Mouse (Mus musculus) lung, embryonic 14.5 days (tissue): ENCODE data around the gene Gm28042. TPM values are rescaled to one million over a fixed set of nuclear protein-coding genes. Genes with fewer than 3 reads are reported as not detected.

ENCODE experiments used
- ATAC-seq: fragments of 200-750 bp; cut with Nextera tagmentation; 2 replicates; pipeline ENCODE4 v1.8.0; 2017; ENCODE audit warnings: mild to moderate bottlenecking, moderate TSS enrichment, moderate library complexity; ENCODE audit not compliant: insufficient read depth
- DNase-seq: peaks from one replicate; pipeline ENCODE4 v3.0.0-alpha.2; 2015
- H3K27ac ChIP-seq: fragments of 300-500 bp; sonication (generic); 2 replicates; pipeline ENCODE4 v1.5.1; 2014; ENCODE audit warnings: low read depth, mild to moderate bottlenecking, moderate library complexity
- H3K27me3 ChIP-seq: fragments of 300-500 bp; sonication (generic); 2 replicates; pipeline ENCODE4 v1.6.1; 2014; ENCODE audit warnings: low read length, control low read depth; ENCODE audit not compliant: insufficient read depth
- H3K36me3 ChIP-seq: fragments of 300-500 bp; sonication (generic); 2 replicates; pipeline ENCODE4 v1.6.1; 2014; ENCODE audit warnings: control low read depth; ENCODE audit not compliant: insufficient read depth
- H3K4me1 ChIP-seq: fragments of 300-500 bp; sonication (generic); 2 replicates; pipeline ENCODE4 v1.6.1; 2014; ENCODE audit warnings: antibody characterized with exemption, control low read depth; ENCODE audit not compliant: insufficient read depth
- H3K4me2 ChIP-seq: fragments of 300-500 bp; sonication (generic); 2 replicates; pipeline ENCODE4 v1.6.1; 2014; ENCODE audit warnings: mild to moderate bottlenecking
- H3K4me3 ChIP-seq: fragments of 300-500 bp; sonication (generic); 2 replicates; pipeline ENCODE4 v1.5.1; 2014; ENCODE audit warnings: low read depth, low read length
- H3K9ac ChIP-seq: fragments of 300-500 bp; sonication (generic); 2 replicates; pipeline ENCODE4 v1.6.1; 2014
- H3K9me3 ChIP-seq: fragments of 300-500 bp; sonication (generic); 2 replicates; pipeline ENCODE4 v1.6.1; 2016; ENCODE audit warnings: low read depth, low read length, control low read depth
- CTCF ChIP-seq: IDR thresholded peaks from 2 replicates; pipeline ENCODE4 v1.5.1; 2016; ENCODE audit warnings: antibody characterized with exemption, low read depth
- WGBS: fragments of 180-500 bp; shearing (Covaris S2); extraction: QIAGEN DNeasy Blood & Tissue Kit; methylation state at CpG from one replicate; pipeline ENCODE4 v1.1.7; 2014; 5-methylcytosine and 5-hydroxymethylcytosine counted together
- polyA plus RNA-seq: library from polyadenylated mRNA; unstranded; fragments of >200 nt; fragmentation: Nextera tagmentation; extraction: Ambion mirVana; gene quantifications from 2 replicates; pipeline ENCODE4 v1.2.1, GENCODE M21; 2014

Gene Gm28042
- polyA plus RNA-seq, 1 experiment from 2014 or later, result 3.3 TPM

- Histone ChIP-seq H3K36me3 (peaks cover 52% of the 10 kb centered on the region), H3K27ac (no peak within 1 kb of the TSS), H3K4me2 (no peak within 1 kb of the TSS), H3K9me3 (no peaks in the 10 kb centered on the region), H3K4me1 (0 out of 2 replicates have a peak, but pooled peaks cover 6% of the 10 kb centered on the region), H3K27me3 (no peaks in the 10 kb centered on the region), H3K4me3 (no peak within 1 kb of the TSS), H3K9ac (no peak within 1 kb of the TSS)
- WGBS, result 80% methylated on average over 12 of the region's 12 CpGs
- no peak for TF ChIP-seq CTCF
- no peak for DNase-seq
- ATAC-seq, result no peak
Observed at GRCm38 (mm10) chr2:120032726-120033467, 5.6 kb downstream of the Gm28042 start, which contains the start of gene Pla2g4b. Gene Pla2g4b (plus strand): TSS chr2:120033417.

- TF ChIP-seq CTCF, result no peak
- Histone ChIP-seq H3K4me1 (no peaks in the 10 kb centered on the region), H3K27me3 (no peaks in the 10 kb centered on the region), H3K4me3 (no peak overlapping the region), H3K36me3 (peaks cover 60% of the 10 kb centered on the region), H3K27ac (no peak overlapping the region), H3K9me3 (no peaks in the 10 kb centered on the region), H3K4me2 (no peak overlapping the region), H3K9ac (no peak overlapping the region)
- WGBS, result 51% methylated on average over 5 of the region's 5 CpGs
- DNase-seq (no peak), ATAC-seq (no peak)
Observed at GRCm38 (mm10) chr2:120033726-120034125, 6.4 kb downstream of the Gm28042 start.

- Histone ChIP-seq H3K4me2 (no peak overlapping the region), H3K9me3 (no peaks in the 10 kb centered on the region), H3K27me3 (no peaks in the 10 kb centered on the region), H3K36me3 (peaks cover 69% of the 10 kb centered on the region), H3K27ac (no peak overlapping the region), H3K4me3 (no peak overlapping the region), H3K4me1 (no peaks in the 10 kb centered on the region), H3K9ac (no peak overlapping the region)
- DNase-seq, result no peak
- ATAC-seq, result no peak
- no peak for TF ChIP-seq CTCF
- WGBS, result 84% methylated on average over 9 of the region's 9 CpGs
Observed at GRCm38 (mm10) chr2:120037744-120038143, 10.5 kb downstream of the Gm28042 start.

GRCm38 (mm10) chr2:120040991-120041390, 13.7 kb downstream of the Gm28042 start:
- no peaks in the 10 kb centered on the region for H3K27me3 ChIP-seq
- H3K9ac ChIP-seq, result no peak overlapping the region
- no peak for TF ChIP-seq CTCF
- no peak for DNase-seq
- H3K27ac ChIP-seq, result no peak overlapping the region
- H3K4me3 ChIP-seq, result no peak overlapping the region
- H3K4me2 ChIP-seq, result no peak overlapping the region
- no peaks in the 10 kb centered on the region for H3K4me1 ChIP-seq
- H3K36me3 ChIP-seq, result peaks cover 51% of the 10 kb centered on the region
- no peaks in the 10 kb centered on the region for H3K9me3 ChIP-seq
- 85% methylated on average over 5 of the region's 5 CpGs for WGBS
- ATAC-seq, result no peak

- H3K9ac ChIP-seq, result no peak overlapping the region
- 49% methylated on average over 4 of the region's 4 CpGs for WGBS
- peak; percentile 81 for ATAC-seq
- no peak overlapping the region for H3K4me2 ChIP-seq
- H3K36me3 ChIP-seq, result peaks cover 28% of the 10 kb centered on the region
- H3K27me3 ChIP-seq, result no peaks in the 10 kb centered on the region
- 0 out of 2 replicates have a peak overlapping the region, but pooled peaks have one; percentile 1 for H3K27ac ChIP-seq
- H3K4me1 ChIP-seq, result no peaks in the 10 kb centered on the region
- no peak overlapping the region for H3K4me3 ChIP-seq
- DNase-seq, result peak; percentile 55
- TF ChIP-seq CTCF, result no peak
- H3K9me3 ChIP-seq, result no peaks in the 10 kb centered on the region
Observed at GRCm38 (mm10) chr2:120044101-120044603, 16.9 kb downstream of the Gm28042 start.

- Histone ChIP-seq H3K36me3 (peaks cover 26% of the 10 kb centered on the region), H3K4me2 (no peak overlapping the region), H3K27ac (0 out of 2 replicates have a peak overlapping the region, but pooled peaks have one; percentile 1), H3K9ac (no peak overlapping the region), H3K4me1 (no peaks in the 10 kb centered on the region), H3K27me3 (no peaks in the 10 kb centered on the region), H3K4me3 (no peak overlapping the region), H3K9me3 (no peaks in the 10 kb centered on the region)
- 72% methylated on average over 3 of the region's 3 CpGs for WGBS
- DNase-seq (no peak), ATAC-seq (0 out of 2 replicates have a peak, but pooled peaks have one; percentile 4)
- TF ChIP-seq CTCF, result no peak
Observed at GRCm38 (mm10) chr2:120044676-120045075, 17.4 kb downstream of the Gm28042 start.

GRCm38 (mm10) chr2:120046486-120047310, 19.4 kb downstream of the Gm28042 start:
- H3K4me2 ChIP-seq, result no peak overlapping the region

More at GRCm38 (mm10) chr2:120046486-120047310, 19.4 kb downstream of the Gm28042 start:
- WGBS, result 51% methylated on average over 14 of the region's 14 CpGs
- Histone ChIP-seq H3K27me3 (no peaks in the 10 kb centered on the region), H3K9ac (no peak overlapping the region), H3K36me3 (peaks cover 5% of the 10 kb centered on the region), H3K4me3 (no peak overlapping the region), H3K4me1 (no peaks in the 10 kb centered on the region), H3K9me3 (no peaks in the 10 kb centered on the region), H3K27ac (no peak overlapping the region)
- ATAC-seq, result no peak
- no peak for TF ChIP-seq CTCF
- DNase-seq, result peak; percentile 25
